Mouse (Mus musculus) heart, embryonic 12.5 days (tissue): ENCODE results near the gene Igfbp6. TPM values are rescaled to one million over a fixed set of nuclear protein-coding genes. Genes with fewer than 3 reads are reported as not detected.

Source experiments
- ATAC-seq: fragments of 200-750 bp; cut with Nextera tagmentation; 2 replicates; pipeline ENCODE4 v1.8.0; 2017; ENCODE audit warnings: moderate TSS enrichment, moderate library complexity; ENCODE audit not compliant: insufficient number of reproducible peaks, low FRiP score
- H3K27ac ChIP-seq: fragments of 300-500 bp; sonication (generic); 2 replicates; pipeline ENCODE4 v1.5.1; 2016; ENCODE audit warnings: mild to moderate bottlenecking, moderate library complexity; ENCODE audit not compliant: poor library complexity, severe bottlenecking
- H3K27me3 ChIP-seq: fragments of 300-500 bp; sonication (generic); replicated peaks from 2 replicates; pipeline ENCODE4 v1.6.1; 2016; ENCODE audit warnings: mild to moderate bottlenecking, moderate library complexity
- H3K36me3 ChIP-seq: fragments of 300-500 bp; sonication (generic); 2 replicates; pipeline ENCODE4 v1.6.1; 2016; ENCODE audit warnings: mild to moderate bottlenecking, moderate library complexity
- H3K4me1 ChIP-seq: fragments of 300-500 bp; sonication (generic); replicated peaks from 2 replicates; pipeline ENCODE4 v1.6.1; 2016; ENCODE audit warnings: mild to moderate bottlenecking
- H3K4me2 ChIP-seq: fragments of 300-500 bp; sonication (generic); 2 replicates; pipeline ENCODE4 v1.6.1; 2016; ENCODE audit warnings: mild to moderate bottlenecking, moderate library complexity
- H3K4me3 ChIP-seq: fragments of 300-500 bp; sonication (generic); 2 replicates; pipeline ENCODE4 v1.5.1; 2016; ENCODE audit warnings: mild to moderate bottlenecking
- H3K9ac ChIP-seq: fragments of 300-500 bp; sonication (generic); 2 replicates; pipeline ENCODE4 v1.6.1; 2016; ENCODE audit warnings: mild to moderate bottlenecking, moderate library complexity
- H3K9me3 ChIP-seq: fragments of 300-500 bp; sonication (generic); replicated peaks from 2 replicates; pipeline ENCODE4 v1.6.1; 2016; ENCODE audit warnings: mild to moderate bottlenecking, moderate library complexity
- WGBS: fragments of 180-500 bp; shearing (Covaris S2); methylation state at CpG from one replicate; pipeline ENCODE4 v1.1.7; 2016; 5-methylcytosine and 5-hydroxymethylcytosine counted together
- polyA plus RNA-seq: library from polyadenylated mRNA; unstranded; fragments of >200 nt; fragmentation: Nextera tagmentation; extraction: Ambion mirVana; gene quantifications from 2 replicates; pipeline ENCODE4 v1.2.1, GENCODE M21; 2016

The Igfbp6 gene
- polyA plus RNA-seq, 1 experiment from 2014 or later = 2.5 TPM

DNA sequence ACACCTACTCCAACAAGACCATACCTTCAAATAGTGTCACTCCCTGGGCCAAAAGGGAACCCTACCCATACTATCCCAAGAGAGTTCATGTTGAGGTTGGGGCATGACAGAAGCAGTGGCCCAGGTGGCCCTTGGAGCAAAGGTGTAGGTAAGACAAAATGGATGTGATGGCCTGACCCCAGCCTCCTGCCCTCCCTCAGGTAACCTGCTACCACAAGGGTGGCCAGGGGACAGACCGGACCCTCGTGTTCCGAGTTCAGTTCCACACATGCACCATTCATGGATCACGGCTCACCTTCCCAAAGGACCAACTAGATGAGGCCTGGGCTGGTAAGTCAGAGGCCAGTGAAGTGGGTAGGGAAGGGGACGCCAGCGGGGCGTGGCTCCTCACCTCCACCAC is 33.9 kb upstream of the Igfbp6 start:
- Histone ChIP-seq H3K27me3 (peaks cover 12% of the 10 kb centered on the region; the same call in 1 of the 2 replicates), H3K27ac (no peak overlapping the region), H3K4me3 (no peak overlapping the region), H3K36me3 (peaks cover 84% of the 10 kb centered on the region), H3K4me1 (peaks cover 45% of the 10 kb centered on the region), H3K9ac (no peak overlapping the region), H3K4me2 (no peak overlapping the region), H3K9me3 (no peaks in the 10 kb centered on the region)
- no peak for ATAC-seq
- 94% methylated on average over 7 of the region's 7 CpGs for WGBS

- Histone ChIP-seq H3K4me2 (no peak overlapping the region), H3K27ac (no peak overlapping the region), H3K4me3 (no peak overlapping the region), H3K27me3 (peaks cover 12% of the 10 kb centered on the region; the same call in 1 of the 2 replicates), H3K9ac (no peak overlapping the region), H3K4me1 (peaks cover 39% of the 10 kb centered on the region), H3K9me3 (no peaks in the 10 kb centered on the region), H3K36me3 (peaks cover 90% of the 10 kb centered on the region)
- ATAC-seq = no peak
- WGBS = 66% methylated on average over 29 of the region's 29 CpGs
Measured at GRCm38 (mm10) chr15:102110701-102111494, 33.3 kb upstream of the Igfbp6 start.

GRCm38 (mm10) chr15:102111495-102111829 is 32.7 kb upstream of the Igfbp6 start:
- Histone ChIP-seq H3K4me2 (no peak overlapping the region), H3K4me1 (peaks cover 33% of the 10 kb centered on the region), H3K27me3 (peaks cover 10% of the 10 kb centered on the region; the same call in 1 of the 2 replicates), H3K9ac (no peak overlapping the region), H3K4me3 (no peak overlapping the region), H3K36me3 (peaks cover 96% of the 10 kb centered on the region), H3K27ac (no peak overlapping the region), H3K9me3 (no peaks in the 10 kb centered on the region)
- WGBS = 86% methylated on average over 11 of the region's 11 CpGs
- ATAC-seq = no peak

- no peak overlapping the region for H3K9ac ChIP-seq
- peaks cover 97% of the 10 kb centered on the region for H3K36me3 ChIP-seq
- no peak for ATAC-seq
- peaks cover 26% of the 10 kb centered on the region for H3K4me1 ChIP-seq
- 0 out of 2 replicates have a peak, but pooled peaks cover 4% of the 10 kb centered on the region for H3K27me3 ChIP-seq
- H3K27ac ChIP-seq = no peak overlapping the region
- H3K9me3 ChIP-seq = no peaks in the 10 kb centered on the region
- H3K4me2 ChIP-seq = no peak overlapping the region
- WGBS = 93% methylated on average over 6 of the region's 6 CpGs
- H3K4me3 ChIP-seq = no peak overlapping the region
Measured at GRCm38 (mm10) chr15:102112181-102112580, 32.0 kb upstream of the Igfbp6 start.

GRCm38 (mm10) chr15:102112827-102113226 is 31.3 kb upstream of the Igfbp6 start:
- peaks cover 97% of the 10 kb centered on the region for H3K36me3 ChIP-seq
- no peak overlapping the region for H3K4me3 ChIP-seq
- no peak overlapping the region for H3K4me2 ChIP-seq
- H3K27me3 ChIP-seq = 0 out of 2 replicates have a peak, but pooled peaks cover 4% of the 10 kb centered on the region
- H3K9me3 ChIP-seq = no peaks in the 10 kb centered on the region
- no peak for ATAC-seq
- H3K4me1 ChIP-seq = peaks cover 26% of the 10 kb centered on the region
- WGBS = 67% methylated on average over 8 of the region's 8 CpGs
- no peak overlapping the region for H3K27ac ChIP-seq
- H3K9ac ChIP-seq = no peak overlapping the region

GRCm38 (mm10) chr15:102113674-102114073 is 30.5 kb upstream of the Igfbp6 start:
- no peak for ATAC-seq
- H3K27me3 ChIP-seq = 0 out of 2 replicates have a peak, but pooled peaks cover 4% of the 10 kb centered on the region
- no peak overlapping the region for H3K9ac ChIP-seq
- no peak overlapping the region for H3K4me3 ChIP-seq
- no peak overlapping the region for H3K27ac ChIP-seq
- H3K4me1 ChIP-seq = peaks cover 22% of the 10 kb centered on the region
- no peak overlapping the region for H3K4me2 ChIP-seq
- 77% methylated on average over 4 of the region's 4 CpGs for WGBS
- no peaks in the 10 kb centered on the region for H3K9me3 ChIP-seq
- H3K36me3 ChIP-seq = peaks cover 99% of the 10 kb centered on the region

DNA sequence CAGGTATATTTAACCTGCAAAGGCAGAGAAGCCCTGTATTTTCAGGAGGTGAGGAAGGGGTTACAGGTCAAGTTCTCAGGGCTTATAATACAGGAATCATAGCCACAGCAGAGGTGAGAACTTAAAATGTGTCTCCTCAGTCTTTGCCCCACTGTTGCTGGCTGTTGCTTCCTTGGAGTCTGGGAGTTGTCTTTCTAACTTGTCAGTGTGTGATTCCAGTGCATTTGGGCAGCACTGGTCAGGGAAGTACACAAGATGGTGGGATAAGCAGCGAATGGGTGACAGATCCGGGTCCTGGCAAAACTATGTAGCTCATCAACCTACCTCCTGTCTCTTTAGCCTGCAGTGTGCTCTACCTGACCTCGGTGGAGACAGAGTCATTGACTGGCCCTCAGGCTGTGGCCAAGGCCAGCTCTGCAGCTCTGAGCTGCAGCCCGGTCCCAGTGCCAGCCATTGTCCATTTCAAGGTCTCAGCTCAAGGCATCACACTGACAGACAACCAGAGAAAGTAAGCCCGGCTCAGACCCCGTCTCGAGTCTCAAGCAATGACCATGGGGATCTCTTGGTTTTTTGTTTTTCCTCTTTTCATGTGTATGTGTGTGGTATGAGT is 29.4 kb upstream of the Igfbp6 start:
- Histone ChIP-seq H3K27me3 (0 out of 2 replicates have a peak, but pooled peaks cover 4% of the 10 kb centered on the region), H3K4me1 (peaks cover 16% of the 10 kb centered on the region), H3K4me3 (no peak overlapping the region), H3K36me3 (peaks cover 100% of the 10 kb centered on the region), H3K27ac (no peak overlapping the region), H3K4me2 (no peak overlapping the region), H3K9me3 (no peaks in the 10 kb centered on the region), H3K9ac (no peak overlapping the region)
- ATAC-seq = no peak
- 81% methylated on average over 7 of the region's 7 CpGs for WGBS

GRCm38 (mm10) chr15:102115731-102116231 is 28.4 kb upstream of the Igfbp6 start:
- Histone ChIP-seq H3K9me3 (no peaks in the 10 kb centered on the region), H3K9ac (no peak overlapping the region), H3K4me3 (no peak overlapping the region), H3K36me3 (peaks cover 95% of the 10 kb centered on the region), H3K27me3 (0 out of 2 replicates have a peak, but pooled peaks cover 4% of the 10 kb centered on the region), H3K4me1 (peaks cover 13% of the 10 kb centered on the region), H3K27ac (no peak overlapping the region), H3K4me2 (no peak overlapping the region)
- 68% methylated on average over 9 of the region's 9 CpGs for WGBS
- no peak for ATAC-seq

- Histone ChIP-seq H3K4me2 (no peak overlapping the region), H3K9me3 (no peaks in the 10 kb centered on the region), H3K27me3 (0 out of 2 replicates have a peak, but pooled peaks cover under 1% of the 10 kb centered on the region), H3K4me1 (peaks cover 13% of the 10 kb centered on the region), H3K36me3 (peaks cover 94% of the 10 kb centered on the region), H3K9ac (no peak overlapping the region), H3K4me3 (no peak overlapping the region), H3K27ac (no peak overlapping the region)
- WGBS = 71% methylated on average over 11 of the region's 11 CpGs
- no peak for ATAC-seq
Measured at GRCm38 (mm10) chr15:102116753-102117415, 27.3 kb upstream of the Igfbp6 start.

DNA sequence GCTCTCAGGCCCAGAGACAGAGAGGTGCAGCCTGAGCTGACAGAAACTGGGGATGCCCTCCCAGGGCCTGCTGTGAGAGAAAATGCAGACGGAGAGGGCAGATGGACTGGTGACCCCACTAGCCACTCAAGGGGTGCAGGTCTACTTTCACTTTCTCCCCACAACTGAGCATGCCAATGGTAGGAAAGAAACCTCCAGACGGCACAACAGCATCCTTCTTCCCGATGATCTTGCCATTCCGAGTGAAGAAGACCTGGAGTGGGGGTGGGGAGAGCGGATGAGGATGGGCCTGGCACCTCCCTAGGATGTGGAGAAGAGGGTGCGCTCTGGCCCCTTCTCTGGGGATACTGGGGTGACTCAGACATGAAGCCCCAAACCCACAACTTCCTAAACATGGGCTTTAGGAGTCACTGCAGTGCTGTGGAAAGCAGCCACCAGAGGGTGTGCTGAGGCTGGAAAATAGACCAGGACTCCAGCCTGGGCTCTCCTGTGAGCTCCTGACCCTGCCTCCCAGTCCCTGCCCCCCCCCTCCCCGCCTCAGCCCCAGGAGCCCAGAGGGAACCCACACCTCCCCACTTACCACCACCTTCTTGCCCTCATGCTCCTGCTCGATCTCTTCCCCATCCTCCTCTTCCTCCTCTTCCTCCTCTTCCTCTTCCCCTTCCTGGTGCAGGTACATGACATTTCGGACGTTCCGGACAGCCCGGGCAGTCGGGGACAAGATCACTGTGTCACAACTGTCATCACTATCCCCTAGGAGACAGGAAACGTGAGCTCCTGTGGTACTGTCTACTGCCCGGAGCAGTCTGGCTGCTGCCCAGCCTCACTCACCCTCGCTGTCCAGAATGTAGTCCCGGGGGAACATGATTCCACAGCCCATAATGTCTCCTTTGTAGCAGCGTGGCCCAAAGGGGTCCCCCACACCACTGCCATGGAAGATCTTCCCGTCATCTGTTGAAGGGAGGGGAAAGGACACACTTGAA is 26.4 kb upstream of the Igfbp6 start:
- WGBS = 71% methylated on average over 19 of the region's 19 CpGs
- Histone ChIP-seq H3K27me3 (no peaks in the 10 kb centered on the region), H3K4me3 (no peak overlapping the region), H3K36me3 (peaks cover 91% of the 10 kb centered on the region), H3K9ac (no peak overlapping the region), H3K9me3 (no peaks in the 10 kb centered on the region), H3K27ac (no peak overlapping the region), H3K4me1 (peaks cover 13% of the 10 kb centered on the region), H3K4me2 (no peak overlapping the region)
- ATAC-seq = no peak
